Mouse (Mus musculus) limb, embryonic 10.5 days (tissue): ENCODE data around the gene Mapre1. TPM values are rescaled to one million over a fixed set of nuclear protein-coding genes. Genes with fewer than 3 reads are reported as not detected.
"Not testable (repeated sequence)": the region's sequence is repeated elsewhere in the genome, so short reads cannot be mapped to it uniquely, and the experiment has no call there.

Experiments
- DNase-seq: peaks from one replicate; pipeline ENCODE4 v3.0.0-alpha.2; 2017; ENCODE audit warnings: low spot score
- H3K27ac ChIP-seq: fragments of 300-500 bp; sonication (generic); 2 replicates; pipeline ENCODE4 v1.5.1; 2016; ENCODE audit warnings: mild to moderate bottlenecking
- H3K27me3 ChIP-seq: fragments of 300-500 bp; sonication (generic); 2 replicates; pipeline ENCODE4 v1.6.1; 2016; ENCODE audit warnings: low read depth, mild to moderate bottlenecking; ENCODE audit not compliant: poor library complexity, severe bottlenecking
- H3K36me3 ChIP-seq: fragments of 300-500 bp; sonication (generic); 2 replicates; pipeline ENCODE4 v1.6.1; 2016; ENCODE audit warnings: mild to moderate bottlenecking, moderate library complexity
- H3K4me1 ChIP-seq: fragments of 300-500 bp; sonication (generic); 2 replicates; pipeline ENCODE4 v1.6.1; 2016
- H3K4me3 ChIP-seq: fragments of 300-500 bp; sonication (generic); 2 replicates; pipeline ENCODE4 v1.5.1; 2016; ENCODE audit warnings: mild to moderate bottlenecking, moderate library complexity
- H3K9me3 ChIP-seq: fragments of 300-500 bp; sonication (generic); replicated peaks from 2 replicates; pipeline ENCODE4 v1.6.1; 2016; ENCODE audit warnings: mild to moderate bottlenecking
- WGBS: fragments of 180-500 bp; shearing (Covaris S2); methylation state at CpG from one replicate; pipeline ENCODE4 v1.1.7; 2016; 5-methylcytosine and 5-hydroxymethylcytosine counted together
- polyA plus RNA-seq: library from polyadenylated mRNA; unstranded; fragments of >200 nt; fragmentation: Nextera tagmentation; extraction: Ambion mirVana; gene quantifications from 2 replicates; pipeline ENCODE4 v1.2.1, GENCODE M21; 2016

Gene Mapre1
- polyA plus RNA-seq, 1 experiment from 2014 or later = 256 TPM

DNA sequence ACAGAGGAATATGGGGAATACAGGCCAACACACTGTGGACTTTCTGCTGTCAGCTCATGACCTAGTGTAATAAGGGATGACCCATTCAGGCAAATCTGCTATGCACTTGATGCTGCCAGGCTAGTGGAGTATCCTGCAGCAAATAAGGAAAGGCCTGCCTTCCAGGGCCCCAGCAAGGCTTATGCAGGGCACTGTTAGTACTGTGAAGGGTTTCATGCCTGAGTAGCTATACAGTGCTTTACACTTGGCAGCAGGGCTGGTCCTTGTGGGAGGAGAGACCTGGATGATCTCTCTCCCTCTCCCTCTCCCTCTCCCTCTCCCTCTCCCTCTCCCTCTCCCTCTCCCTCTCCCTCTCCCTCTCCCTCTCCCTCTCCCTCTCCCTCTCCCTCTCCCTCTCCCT, 52.3 kb downstream of the Mapre1 start:
- Histone ChIP-seq H3K9me3 (no peaks in the 10 kb centered on the region), H3K27ac (no peak overlapping the region), H3K27me3 (no peaks in the 10 kb centered on the region), H3K36me3 (no peaks in the 10 kb centered on the region), H3K4me1 (no peaks in the 10 kb centered on the region), H3K4me3 (no peak overlapping the region)
- no peak for DNase-seq

- no peak for DNase-seq
- H3K9me3 ChIP-seq = no peaks in the 10 kb centered on the region
Measured at GRCm38 (mm10) chr2:153795090-153795489, 54.0 kb downstream of the Mapre1 start.

GRCm38 (mm10) chr2:153807464-153807863, 66.4 kb downstream of the Mapre1 start:
- H3K36me3 ChIP-seq, H3K4me3 ChIP-seq, H3K27me3 ChIP-seq, H3K9me3 ChIP-seq, H3K4me1 ChIP-seq, H3K27ac ChIP-seq: not testable (repeated sequence)
- DNase-seq = peak; percentile 56

More at GRCm38 (mm10) chr2:153795090-153795489, 54.0 kb downstream of the Mapre1 start:
- no peaks in the 10 kb centered on the region for H3K36me3 ChIP-seq
- no peaks in the 10 kb centered on the region for H3K27me3 ChIP-seq
- no peak overlapping the region for H3K4me3 ChIP-seq
- no peaks in the 10 kb centered on the region for H3K4me1 ChIP-seq
- WGBS = 73% methylated on average over 5 of the region's 5 CpGs
- no peak overlapping the region for H3K27ac ChIP-seq

- Histone ChIP-seq H3K27ac (no peak overlapping the region), H3K36me3 (no peaks in the 10 kb centered on the region), H3K4me3 (no peak overlapping the region), H3K9me3 (no peaks in the 10 kb centered on the region), H3K4me1 (no peaks in the 10 kb centered on the region), H3K27me3 (no peaks in the 10 kb centered on the region)
- 86% methylated on average over 8 of the region's 8 CpGs for WGBS
- DNase-seq = no peak
Measured at GRCm38 (mm10) chr2:153808146-153808545, 67.1 kb downstream of the Mapre1 start.

GRCm38 (mm10) chr2:153808841-153809240, 67.8 kb downstream of the Mapre1 start:
- DNase-seq = no peak
- no peak overlapping the region for H3K27ac ChIP-seq
- 82% methylated on average over 6 of the region's 6 CpGs for WGBS
- no peaks in the 10 kb centered on the region for H3K9me3 ChIP-seq
- H3K36me3 ChIP-seq = no peaks in the 10 kb centered on the region
- no peaks in the 10 kb centered on the region for H3K27me3 ChIP-seq
- H3K4me1 ChIP-seq = no peaks in the 10 kb centered on the region
- H3K4me3 ChIP-seq = no peak overlapping the region

DNA sequence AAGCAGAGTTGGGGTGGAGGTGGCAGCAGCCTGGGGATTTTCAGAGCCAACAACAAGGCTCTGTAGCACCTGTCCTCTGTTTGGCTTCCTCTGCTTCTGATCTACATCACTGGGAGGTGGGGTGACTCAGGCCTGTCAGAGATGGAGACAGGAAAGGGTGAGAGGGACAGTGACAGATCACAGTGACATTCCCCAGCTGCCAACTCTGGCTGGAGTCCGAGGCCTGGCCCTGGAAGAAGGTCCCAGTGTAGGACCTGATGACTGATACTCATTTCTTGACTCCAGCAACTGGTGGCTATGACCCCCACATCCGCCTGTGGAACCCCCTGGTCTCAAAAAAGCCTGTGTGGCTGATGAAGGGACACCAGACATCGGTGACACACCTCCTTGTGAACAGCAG, 68.8 kb downstream of the Mapre1 start:
- H3K36me3 ChIP-seq = no peaks in the 10 kb centered on the region
- no peak overlapping the region for H3K27ac ChIP-seq
- no peak overlapping the region for H3K4me3 ChIP-seq
- DNase-seq = no peak
- H3K9me3 ChIP-seq = no peaks in the 10 kb centered on the region
- WGBS = 66% methylated on average over 3 of the region's 3 CpGs
- no peaks in the 10 kb centered on the region for H3K27me3 ChIP-seq
- H3K4me1 ChIP-seq = no peaks in the 10 kb centered on the region

- DNase-seq = no peak
- WGBS = 92% methylated on average over 2 of the region's 2 CpGs
- Histone ChIP-seq H3K4me3 (no peak overlapping the region), H3K9me3 (no peaks in the 10 kb centered on the region), H3K36me3 (no peaks in the 10 kb centered on the region), H3K27me3 (no peaks in the 10 kb centered on the region), H3K27ac (no peak overlapping the region), H3K4me1 (no peaks in the 10 kb centered on the region)
Measured at GRCm38 (mm10) chr2:153822005-153822543, 81.0 kb downstream of the Mapre1 start.

Other genes with a start within 250 kb of the Mapre1 start
- not detected in 2 replicates for gene 4930404H24Rik, start 248.5 kb upstream of the Mapre1 start, polyA plus RNA-seq
- gene Nol4l, start 211.3 kb upstream of the Mapre1 start, polyA plus RNA-seq = 15.8 and 17.2 TPM in 2 replicates
- gene Commd7, start 108.5 kb upstream of the Mapre1 start, polyA plus RNA-seq = 73.9 and 74.4 TPM in 2 replicates
- gene Dnmt3b, start 91.8 kb upstream of the Mapre1 start, polyA plus RNA-seq = 26.1 and 26.2 TPM in 2 replicates
- not detected in 2 replicates for gene Dnmt3c, start 44.6 kb upstream of the Mapre1 start, polyA plus RNA-seq
- gene Efcab8, start 38.7 kb downstream of the Mapre1 start, polyA plus RNA-seq = 0.06 TPM in 1 of 2 replicates, not detected in the other
- not detected in 2 replicates for gene Sun5, start 129.8 kb downstream of the Mapre1 start, polyA plus RNA-seq
- not detected in 2 replicates for gene Bpifb2, start 133.8 kb downstream of the Mapre1 start, polyA plus RNA-seq
- gene Bpifb6, start 159.1 kb downstream of the Mapre1 start, polyA plus RNA-seq = not detected in 2 replicates
- gene Bpifb3, start 177.0 kb downstream of the Mapre1 start, polyA plus RNA-seq = not detected in 2 replicates
- not detected in 2 replicates for gene Bpifb4, start 196.9 kb downstream of the Mapre1 start, polyA plus RNA-seq
- gene Bpifa6, start 233.7 kb downstream of the Mapre1 start, polyA plus RNA-seq = not detected in 2 replicates